Mouse (Mus musculus): ENCODE data around the gene Vkorc1. TPM values are rescaled to one million over a fixed set of nuclear protein-coding genes. Genes with fewer than 3 reads are reported as not detected.

Gene Vkorc1
- polyA plus RNA-seq, 1 experiment from 2014 or later, result 95.9 TPM

- peak within 1 kb of the TSS; percentile 47; the same call in 1 of the 2 replicates for H3K9ac ChIP-seq
- H3K36me3 ChIP-seq, result 0 out of 2 replicates have a peak, but pooled peaks cover 1% of the 10 kb centered on the region
- ATAC-seq (replicated peaks; ENCODE audit: insufficient number of reproducible peaks, insufficient read depth, low FRiP score, low read depth), result no peak
- H3K9me3 ChIP-seq (replicated peaks), result no peaks in the 10 kb centered on the region
- peak within 1 kb of the TSS; percentile 22 for H3K4me3 ChIP-seq
- peak within 1 kb of the TSS; percentile 54 for H3K4me2 ChIP-seq
- H3K4me1 ChIP-seq (replicated peaks), result peaks cover 24% of the 10 kb centered on the region
- no peak within 1 kb of the TSS for H3K27ac ChIP-seq
- WGBS, result 24% methylated on average over 6 of the region's 6 CpGs
- H3K27me3 ChIP-seq, result peaks cover 27% of the 10 kb centered on the region
These were observed 34.5 kb upstream of the Vkorc1 start, which contains the start of gene Prss8 for GRCm38 (mm10) chr7:127929923-127930322. Gene Prss8, minus strand, starts transcription at chr7:127930104.

DNA sequence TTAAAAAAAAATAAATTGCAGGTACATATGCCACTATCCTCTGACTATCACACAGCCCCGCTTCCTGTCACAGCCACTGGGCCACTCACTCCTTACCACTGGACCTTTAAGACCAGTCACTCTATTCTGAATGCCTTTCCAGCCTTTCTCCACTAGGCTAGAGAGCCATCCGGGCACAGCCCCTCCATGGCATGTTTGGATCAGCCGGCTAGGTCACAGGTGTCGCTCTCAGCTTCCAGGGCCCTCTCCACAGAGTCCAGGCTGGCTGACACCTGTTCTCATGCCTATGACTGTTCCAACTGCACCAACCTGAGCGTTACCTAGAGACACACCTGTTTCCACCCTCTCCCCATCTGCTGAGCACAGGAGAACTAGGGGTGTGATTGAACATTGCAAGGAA is 33.2 kb upstream of the Vkorc1 start:
- ATAC-seq (replicated peaks; ENCODE audit: insufficient number of reproducible peaks, insufficient read depth, low FRiP score, low read depth), result no peak
- 52% methylated on average over 5 of the region's 5 CpGs for WGBS
- Histone ChIP-seq H3K4me3 (peak overlapping the region; percentile 22; the same call in 1 of the 2 replicates), H3K4me2 (peak overlapping the region; percentile 54), H3K9ac (no peak overlapping the region), H3K27ac (no peak overlapping the region), H3K36me3 (0 out of 2 replicates have a peak, but pooled peaks cover 7% of the 10 kb centered on the region), H3K9me3 (replicated peaks) (no peaks in the 10 kb centered on the region), H3K4me1 (replicated peaks) (peaks cover 20% of the 10 kb centered on the region), H3K27me3 (peaks cover 27% of the 10 kb centered on the region)

DNA sequence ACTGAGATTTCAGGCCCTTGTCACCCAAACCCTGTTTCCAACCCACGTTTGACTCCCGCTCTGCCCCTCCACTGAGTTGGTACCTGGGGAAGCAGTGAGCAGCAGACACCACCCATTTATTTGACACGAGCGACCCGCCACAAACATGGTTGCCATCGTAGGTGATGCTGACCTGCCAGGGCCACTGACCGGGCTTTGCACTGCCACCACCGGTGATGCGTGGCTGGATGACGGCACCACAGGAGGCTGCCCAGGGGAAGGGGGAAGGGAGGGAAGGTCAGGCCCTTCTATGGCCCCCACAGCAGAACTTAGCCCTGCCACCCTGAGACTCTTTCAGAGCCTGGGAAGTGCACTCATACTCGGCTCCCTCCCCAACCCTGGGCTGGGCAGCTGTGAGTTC is 32.3 kb upstream of the Vkorc1 start:
- Histone ChIP-seq H3K27ac (no peak overlapping the region), H3K4me1 (replicated peaks) (peaks cover 20% of the 10 kb centered on the region), H3K9ac (no peak overlapping the region), H3K36me3 (0 out of 2 replicates have a peak, but pooled peaks cover 9% of the 10 kb centered on the region), H3K9me3 (replicated peaks) (no peaks in the 10 kb centered on the region), H3K27me3 (peaks cover 27% of the 10 kb centered on the region), H3K4me2 (no peak overlapping the region), H3K4me3 (no peak overlapping the region)
- no peak for ATAC-seq (replicated peaks; ENCODE audit: insufficient number of reproducible peaks, insufficient read depth, low FRiP score, low read depth)
- 88% methylated on average over 11 of the region's 11 CpGs for WGBS

- no peak overlapping the region for H3K4me3 ChIP-seq
- H3K36me3 ChIP-seq, result 0 out of 2 replicates have a peak, but pooled peaks cover 15% of the 10 kb centered on the region
- no peak overlapping the region for H3K4me2 ChIP-seq
- H3K4me1 ChIP-seq (replicated peaks), result peaks cover 20% of the 10 kb centered on the region
- H3K27me3 ChIP-seq, result peaks cover 27% of the 10 kb centered on the region
- H3K9ac ChIP-seq, result no peak overlapping the region
- H3K27ac ChIP-seq, result no peak overlapping the region
- H3K9me3 ChIP-seq (replicated peaks), result no peaks in the 10 kb centered on the region
- ATAC-seq (replicated peaks; ENCODE audit: insufficient number of reproducible peaks, insufficient read depth, low FRiP score, low read depth), result no peak
- 86% methylated on average over 11 of the region's 11 CpGs for WGBS
These were observed 31.4 kb upstream of the Vkorc1 start for GRCm38 (mm10) chr7:127926846-127927245.

DNA sequence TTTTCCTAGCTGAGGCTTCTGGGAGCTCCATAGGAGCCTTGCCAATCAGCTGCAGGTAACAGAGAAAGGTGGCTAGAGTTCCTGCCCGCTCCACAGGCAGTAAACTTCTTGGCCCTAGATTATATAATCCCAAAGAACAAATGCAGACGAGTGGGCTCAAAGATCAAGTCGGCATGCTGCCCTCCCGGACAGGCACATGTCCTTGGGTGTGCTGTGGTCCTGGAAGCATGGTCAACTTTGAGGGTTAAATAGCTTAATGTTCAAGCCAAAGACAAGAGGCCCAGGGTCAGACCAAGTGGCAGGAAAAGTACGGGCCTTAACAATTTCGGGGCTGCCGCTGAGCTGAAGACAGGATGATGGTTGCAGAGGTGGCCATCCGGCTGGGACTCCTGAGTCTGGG is 30.6 kb upstream of the Vkorc1 start:
- no peak for ATAC-seq (replicated peaks; ENCODE audit: insufficient number of reproducible peaks, insufficient read depth, low FRiP score, low read depth)
- Histone ChIP-seq H3K4me3 (no peak overlapping the region), H3K27ac (no peak overlapping the region), H3K4me2 (no peak overlapping the region), H3K4me1 (replicated peaks) (peaks cover 14% of the 10 kb centered on the region), H3K9ac (no peak overlapping the region), H3K27me3 (peaks cover 27% of the 10 kb centered on the region), H3K9me3 (replicated peaks) (no peaks in the 10 kb centered on the region), H3K36me3 (0 out of 2 replicates have a peak, but pooled peaks cover 15% of the 10 kb centered on the region)
- 83% methylated on average over 8 of the region's 8 CpGs for WGBS

DNA sequence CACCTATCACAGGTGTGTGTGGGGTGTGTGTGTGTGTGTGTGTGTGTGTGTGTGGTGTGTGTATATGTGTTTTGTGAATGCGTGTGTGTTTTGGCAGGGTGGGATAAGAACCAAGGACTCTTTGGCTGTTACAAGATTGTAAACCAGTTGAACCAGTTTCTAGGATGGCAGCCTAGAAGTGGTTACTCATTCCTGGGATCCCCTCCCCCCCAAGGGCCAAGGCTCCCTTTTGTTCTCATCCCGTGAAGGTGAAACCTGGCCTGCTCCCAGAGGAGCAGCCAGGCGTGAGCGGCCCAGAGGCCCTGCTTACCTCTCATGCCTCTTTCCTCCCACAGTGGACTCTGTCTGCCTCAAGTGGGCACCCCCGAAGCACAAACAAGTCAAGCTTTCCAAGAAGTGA is 29.8 kb upstream of the Vkorc1 start:
- ATAC-seq (replicated peaks; ENCODE audit: insufficient number of reproducible peaks, insufficient read depth, low FRiP score, low read depth), result no peak
- H3K9ac ChIP-seq, result no peak overlapping the region
- H3K9me3 ChIP-seq (replicated peaks), result no peaks in the 10 kb centered on the region
- H3K4me1 ChIP-seq (replicated peaks), result peaks cover 14% of the 10 kb centered on the region
- H3K4me2 ChIP-seq, result no peak overlapping the region
- WGBS, result 73% methylated on average over 5 of the region's 5 CpGs
- peaks cover 23% of the 10 kb centered on the region for H3K27me3 ChIP-seq
- no peak overlapping the region for H3K27ac ChIP-seq
- peaks cover 23% of the 10 kb centered on the region; the same call in 1 of the 2 replicates for H3K36me3 ChIP-seq
- no peak overlapping the region for H3K4me3 ChIP-seq

- Histone ChIP-seq H3K4me2 (no peak overlapping the region), H3K9me3 (replicated peaks) (no peaks in the 10 kb centered on the region), H3K4me1 (replicated peaks) (peaks cover under 1% of the 10 kb centered on the region; the same call in 1 of the 2 replicates), H3K36me3 (peaks cover 23% of the 10 kb centered on the region; the same call in 1 of the 2 replicates), H3K27ac (no peak overlapping the region), H3K27me3 (peaks cover 11% of the 10 kb centered on the region), H3K4me3 (no peak overlapping the region), H3K9ac (no peak overlapping the region)
- WGBS, result 91% methylated on average over 5 of the region's 5 CpGs
- ATAC-seq (replicated peaks; ENCODE audit: insufficient number of reproducible peaks, insufficient read depth, low FRiP score, low read depth), result no peak
These were observed 28.3 kb upstream of the Vkorc1 start for GRCm38 (mm10) chr7:127923714-127924113.

DNA sequence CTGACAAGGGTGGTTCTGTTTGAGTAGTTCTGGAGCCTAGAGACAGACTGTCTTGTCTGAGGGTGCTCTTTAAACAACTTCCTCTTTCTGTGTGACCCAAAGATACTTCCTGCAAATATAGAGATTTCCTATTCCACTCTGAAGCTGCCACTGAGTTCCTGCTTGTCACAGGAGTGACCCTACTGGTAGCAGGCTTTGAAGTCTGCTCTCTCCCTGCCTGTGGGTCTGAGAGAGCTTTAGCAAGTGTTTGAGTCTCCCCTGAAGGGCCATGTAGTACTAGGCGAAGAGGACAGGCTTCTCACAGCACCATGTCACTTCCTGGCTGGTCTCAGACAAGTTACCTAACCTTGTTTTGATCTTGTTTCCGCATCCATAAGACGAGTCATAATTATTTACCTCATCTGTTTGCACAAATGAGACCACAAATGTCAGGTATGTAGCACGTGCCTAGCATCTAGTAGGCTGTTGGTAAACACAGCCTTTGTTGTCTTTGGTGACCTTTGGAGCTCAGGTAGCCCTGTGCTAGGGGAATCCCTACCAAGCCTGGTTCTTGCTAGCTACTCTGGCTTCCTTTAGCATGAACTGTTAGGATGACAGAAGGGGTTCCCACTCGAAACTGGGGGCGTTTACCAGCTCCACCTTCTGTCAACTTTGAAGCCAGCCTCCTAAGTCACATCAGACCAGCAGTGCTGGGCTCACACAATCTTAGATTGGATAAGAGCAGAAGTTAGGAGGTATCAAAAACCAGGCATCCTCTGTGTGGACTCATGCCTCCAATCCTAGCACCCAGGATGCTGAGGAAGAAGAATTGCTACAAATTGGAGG is 27.2 kb upstream of the Vkorc1 start:
- Histone ChIP-seq H3K36me3 (peaks cover 24% of the 10 kb centered on the region; the same call in 1 of the 2 replicates), H3K9ac (no peak overlapping the region), H3K27me3 (peaks cover under 1% of the 10 kb centered on the region; the same call in 1 of the 2 replicates), H3K4me3 (no peak overlapping the region), H3K4me1 (replicated peaks) (no peaks in the 10 kb centered on the region), H3K4me2 (no peak overlapping the region), H3K27ac (no peak overlapping the region), H3K9me3 (replicated peaks) (no peaks in the 10 kb centered on the region)
- ATAC-seq (replicated peaks; ENCODE audit: insufficient number of reproducible peaks, insufficient read depth, low FRiP score, low read depth), result no peak
- 78% methylated on average over 6 of the region's 6 CpGs for WGBS

- 64% methylated on average over 8 of the region's 8 CpGs for WGBS
- Histone ChIP-seq H3K9me3 (replicated peaks) (no peaks in the 10 kb centered on the region), H3K4me1 (replicated peaks) (no peaks in the 10 kb centered on the region), H3K4me2 (no peak overlapping the region), H3K27me3 (no peaks in the 10 kb centered on the region), H3K4me3 (no peak overlapping the region), H3K9ac (no peak overlapping the region), H3K27ac (no peak overlapping the region), H3K36me3 (peaks cover 33% of the 10 kb centered on the region)
- ATAC-seq (replicated peaks; ENCODE audit: insufficient number of reproducible peaks, insufficient read depth, low FRiP score, low read depth), result no peak
These were observed 26.1 kb upstream of the Vkorc1 start for GRCm38 (mm10) chr7:127921516-127921915.

- Histone ChIP-seq H3K27me3 (no peaks in the 10 kb centered on the region), H3K9me3 (replicated peaks) (no peaks in the 10 kb centered on the region), H3K4me3 (no peak overlapping the region), H3K36me3 (peaks cover 36% of the 10 kb centered on the region), H3K9ac (no peak overlapping the region), H3K4me1 (replicated peaks) (no peaks in the 10 kb centered on the region), H3K27ac (no peak overlapping the region), H3K4me2 (no peak overlapping the region)
- 75% methylated on average over 7 of the region's 7 CpGs for WGBS
- ATAC-seq (replicated peaks; ENCODE audit: insufficient number of reproducible peaks, insufficient read depth, low FRiP score, low read depth), result no peak
These were observed 23.9 kb upstream of the Vkorc1 start for GRCm38 (mm10) chr7:127919290-127919689.

DNA sequence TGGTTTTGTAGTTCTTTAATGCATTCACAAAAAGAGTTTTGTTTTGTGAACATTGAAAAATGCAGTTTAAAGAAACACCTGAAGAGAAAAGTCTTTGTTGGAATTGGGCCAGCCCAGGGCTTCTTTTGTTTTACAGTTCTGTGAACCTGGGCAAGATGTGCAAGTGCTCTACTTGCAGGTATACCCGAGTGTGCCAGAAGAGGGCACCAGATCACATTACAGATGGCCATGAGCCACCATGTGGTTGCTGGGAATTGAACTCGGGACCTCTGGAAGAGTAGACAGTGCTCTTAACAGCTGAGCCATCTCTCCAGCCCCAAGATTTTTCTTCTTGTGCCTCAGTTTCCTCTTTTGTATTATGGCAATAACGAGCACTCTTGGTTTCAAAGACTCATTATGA is 22.8 kb upstream of the Vkorc1 start:
- no peaks in the 10 kb centered on the region for H3K9me3 ChIP-seq (replicated peaks)
- H3K9ac ChIP-seq, result no peak overlapping the region
- H3K4me3 ChIP-seq, result no peak overlapping the region
- H3K4me1 ChIP-seq (replicated peaks), result peaks cover 1% of the 10 kb centered on the region
- H3K27me3 ChIP-seq, result no peaks in the 10 kb centered on the region
- ATAC-seq (replicated peaks; ENCODE audit: insufficient number of reproducible peaks, insufficient read depth, low FRiP score, low read depth), result no peak
- H3K36me3 ChIP-seq, result peaks cover 31% of the 10 kb centered on the region
- H3K4me2 ChIP-seq, result no peak overlapping the region
- WGBS, result 57% methylated on average over 3 of the region's 3 CpGs
- no peak overlapping the region for H3K27ac ChIP-seq

All from heart, embryonic 15.5 days (tissue).